Mouse (Mus musculus) spleen, adult 2 months (tissue): ENCODE measurements around the gene Mical3.

Experiments used
- CTCF ChIP-seq: fragments of 200-500 bp; IDR thresholded peaks from 2 replicates; pipeline ENCODE4 v1.5.1; 2011; ENCODE audit warnings: mild to moderate bottlenecking, inconsistent platforms; ENCODE audit not compliant: insufficient read depth, insufficient read length, insufficient replicate concordance; ENCODE audit errors: extremely low read depth
- POLR2A ChIP-seq: fragments of 200-500 bp; IDR thresholded peaks from 2 replicates; pipeline ENCODE4 v1.6.1; 2011; ENCODE audit warnings: low read depth, low read length, inconsistent platforms

DNA sequence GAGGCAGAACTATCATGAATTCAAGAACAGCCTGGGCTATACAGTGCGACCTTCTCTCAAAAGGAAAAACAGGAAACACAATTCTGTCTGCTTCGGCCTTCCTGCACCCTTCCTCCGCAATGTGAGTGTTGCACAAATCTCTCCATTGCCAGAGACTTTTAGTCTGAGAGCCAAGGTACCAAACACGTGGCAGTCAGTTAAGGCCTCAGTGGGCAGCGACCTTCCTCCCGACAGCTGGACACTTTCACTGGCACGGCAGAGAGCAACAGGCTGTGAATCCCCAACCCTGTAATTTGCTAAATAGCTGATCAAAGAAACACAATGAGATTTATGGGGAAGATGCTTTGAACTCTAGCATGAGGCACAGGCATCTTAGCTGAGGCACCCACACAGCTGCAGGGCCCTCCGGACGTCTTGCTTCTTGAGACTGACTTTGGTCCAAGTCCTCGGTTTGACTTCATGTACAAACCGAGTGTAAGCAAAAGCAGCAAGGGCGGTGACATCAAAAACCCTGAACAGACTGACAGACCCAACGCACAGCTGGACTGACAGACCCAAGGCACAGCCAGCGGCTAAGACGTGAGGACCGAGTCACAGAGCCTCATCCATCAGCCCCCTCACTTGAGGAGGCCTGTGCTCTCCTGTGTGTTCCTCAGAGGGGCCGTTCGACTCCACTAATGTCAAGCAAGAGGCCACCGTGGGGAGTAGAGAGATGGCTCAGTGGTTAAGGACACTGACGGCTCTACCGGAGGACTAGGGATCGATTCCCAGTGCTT, 73.4 kb downstream of the Mical3 start:
- TF ChIP-seq CTCF (no peak), POLR2A (no peak)
